Mouse (Mus musculus) v-Abl transformed pro-B cells (cell line): ENCODE measurements at regions not wholly inside any gene's neighbourhood (a gene's known extent, or its start where the extent isn't known, plus 50 kb on each side); places are given as distances from the start of the nearest gene placed in this dataset.

ENCODE experiments used
- in situ Hi-C, 2 experiments: fragments of 400-800 bp; cut with MboI; formaldehyde crosslinking; loops; one replicate each; pipeline ENCODE4 v1.15.1; 2025; ENCODE audit not compliant: unreplicated experiment in 2 of 2

- in situ Hi-C loops, result no loop called here
These were observed 266.1 kb upstream of the Nox3 start for GRCm38 (mm10) chr17:3962176-3962575.

DNA sequence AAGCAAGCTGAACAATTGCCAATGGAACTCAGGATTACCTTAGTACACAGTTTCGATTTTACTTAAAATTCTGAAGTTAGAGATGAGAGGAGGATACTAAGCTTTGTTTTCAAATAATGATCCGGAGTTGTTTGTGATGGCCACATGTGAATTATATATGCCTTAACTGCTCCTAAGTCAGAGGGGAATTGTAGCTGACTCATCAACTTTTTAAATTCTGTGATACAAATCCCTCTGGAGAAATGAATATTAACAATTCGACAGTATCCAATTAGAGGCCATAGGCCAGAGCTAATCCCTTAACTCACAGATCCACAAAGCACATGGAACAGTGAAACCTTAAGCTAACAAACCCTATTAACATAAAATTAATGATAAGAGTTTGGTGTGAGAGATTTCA is 250.5 kb upstream of the Nox3 start:
- in situ Hi-C loops, result no loop called here

- in situ Hi-C loops, result no loop called here
These were observed 240.3 kb upstream of the Nox3 start for GRCm38 (mm10) chr17:3936361-3936760.

DNA sequence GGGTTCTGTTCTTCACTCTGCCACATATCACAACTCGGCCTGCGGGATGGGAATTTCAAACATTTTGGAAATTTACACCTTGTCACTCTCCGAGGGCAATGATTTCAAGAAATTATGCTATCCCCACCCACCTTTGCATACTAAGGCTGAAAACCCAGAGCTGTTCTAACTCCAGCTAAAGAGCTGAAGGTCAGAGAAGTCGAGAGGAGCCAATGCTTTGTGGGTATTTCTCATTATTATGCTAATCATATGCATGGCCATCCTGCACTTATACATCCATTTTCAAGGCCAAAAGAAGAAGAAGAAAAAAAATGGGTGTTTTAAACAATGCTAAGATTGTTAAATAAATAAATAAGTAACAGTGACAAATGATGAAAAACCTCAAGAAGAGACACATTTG is 237.1 kb upstream of the Nox3 start:
- in situ Hi-C loops, result no loop called here

- in situ Hi-C loops, result no loop called here
These were observed 236.0 kb upstream of the Nox3 start for GRCm38 (mm10) chr17:3932071-3932470.

DNA sequence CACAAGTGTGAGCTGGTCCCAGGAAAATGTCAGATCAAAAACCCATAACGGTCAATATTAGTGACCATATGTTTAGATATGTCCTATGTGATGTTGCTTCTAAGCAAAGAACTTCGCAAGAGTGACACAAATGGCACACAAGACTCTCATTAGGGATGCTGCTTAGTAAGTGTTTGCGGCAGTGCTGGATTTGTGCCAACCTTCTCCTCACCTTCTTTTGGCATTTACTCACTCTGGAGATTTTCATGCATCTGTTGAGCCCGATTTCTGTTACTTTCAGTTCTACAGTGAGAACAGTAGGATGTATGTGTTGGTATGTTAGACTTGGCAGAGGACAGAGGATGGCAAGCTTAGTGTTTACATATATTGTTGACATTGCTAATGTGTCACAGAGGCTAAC is 231.0 kb upstream of the Nox3 start:
- in situ Hi-C loops, result no loop called here

GRCm38 (mm10) chr17:3920282-3920681 is 224.2 kb upstream of the Nox3 start:
- in situ Hi-C loops, result no loop called here

DNA sequence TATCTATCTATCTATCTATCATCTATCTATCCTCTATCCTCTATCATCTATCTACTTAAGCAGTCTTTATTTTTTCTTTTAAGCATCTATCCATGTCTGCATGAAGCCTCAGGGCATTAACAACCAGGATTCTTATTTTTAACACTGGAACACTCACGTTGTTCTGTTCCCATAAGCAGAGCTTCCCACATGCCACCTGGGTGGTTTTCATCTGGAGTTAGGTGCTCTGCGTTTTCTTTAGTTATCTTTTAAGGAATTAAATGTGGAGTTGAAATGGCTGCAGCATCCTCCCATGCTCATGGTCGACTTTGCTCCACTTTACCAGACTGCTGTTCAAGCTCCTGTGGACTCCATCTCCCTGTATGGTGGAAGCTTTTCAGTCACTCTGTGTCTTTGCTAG is 196.8 kb upstream of the Nox3 start:
- in situ Hi-C loops, result no loop called here

- in situ Hi-C loops, result no loop called here
These were observed 187.1 kb upstream of the Nox3 start for GRCm38 (mm10) chr17:3883146-3883545.

DNA sequence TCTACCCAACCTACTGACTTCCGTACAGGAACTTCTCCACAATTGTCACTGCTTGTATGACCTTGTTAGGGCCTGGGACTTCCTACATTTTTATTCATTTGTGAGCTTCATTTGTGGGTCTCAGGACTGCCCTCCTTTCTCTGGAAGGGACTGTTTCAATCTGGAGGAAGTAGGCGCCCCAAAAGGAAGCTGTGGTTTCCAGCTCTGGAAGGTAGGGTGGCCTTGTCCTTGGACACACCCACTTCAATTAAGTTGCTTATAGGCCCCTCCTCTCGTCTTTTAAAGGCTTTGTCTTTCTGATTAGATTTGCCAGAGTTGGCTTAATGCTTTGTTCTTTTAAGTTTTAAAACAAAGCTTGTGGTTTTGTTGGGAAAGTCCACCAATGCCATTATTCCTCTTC is 183.0 kb upstream of the Nox3 start:
- in situ Hi-C loops, result no loop called here

- in situ Hi-C loops, result no loop called here
These were observed 173.6 kb upstream of the Nox3 start for GRCm38 (mm10) chr17:3869459-3870194.

- in situ Hi-C loops, result no loop called here
These were observed 166.3 kb upstream of the Nox3 start for GRCm38 (mm10) chr17:3862384-3862783.

GRCm38 (mm10) chr17:3836386-3836785 is 140.3 kb upstream of the Nox3 start:
- in situ Hi-C loops, result no loop called here

DNA sequence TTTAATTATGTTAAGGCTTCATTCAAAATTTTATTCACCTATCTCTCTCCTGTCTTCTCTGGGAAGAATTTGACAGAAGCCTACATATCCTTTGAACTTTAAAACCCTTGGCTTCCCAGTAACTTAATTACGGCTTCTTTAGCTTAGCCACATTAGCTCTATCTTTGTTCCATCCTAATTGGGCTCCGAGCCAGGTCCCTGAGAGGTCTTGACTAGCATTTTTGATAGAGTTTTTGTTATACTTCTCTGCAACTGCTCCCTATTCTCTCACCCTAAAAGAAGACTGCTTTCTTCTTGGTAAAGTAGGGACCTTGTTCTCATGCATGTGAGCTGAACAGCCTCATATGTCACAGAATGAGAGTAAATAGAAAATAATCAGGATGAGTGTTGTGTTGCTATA is 115.1 kb upstream of the Nox3 start:
- in situ Hi-C loops, result no loop called here

DNA sequence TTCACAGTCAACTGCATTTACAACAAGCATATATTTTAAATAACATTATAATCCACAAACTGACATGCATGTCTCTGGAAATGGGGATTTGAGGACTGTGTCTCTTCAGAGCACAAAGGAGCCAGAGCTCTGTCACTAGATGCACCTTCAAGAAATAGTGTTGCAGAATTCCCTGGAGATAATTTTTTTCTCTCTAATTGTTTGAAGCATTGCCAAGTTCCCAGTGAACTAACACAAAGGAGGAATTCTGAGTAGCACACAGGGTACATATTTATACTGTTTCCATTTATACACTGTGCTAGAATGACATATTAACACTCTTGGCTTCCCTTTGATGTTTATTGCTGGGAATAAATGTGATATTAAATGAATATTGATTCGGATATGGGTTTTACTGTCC is 107.4 kb upstream of the Nox3 start:
- in situ Hi-C loops, result no loop called here

- in situ Hi-C loops, result loop anchor here in 1 of 2 experiments (10.0 kb wide), 1 partner anchor 338 kb away; no protein-coding TSS in a partner anchor
These were observed 96.5 kb upstream of the Nox3 start for GRCm38 (mm10) chr17:3792597-3792996.

DNA sequence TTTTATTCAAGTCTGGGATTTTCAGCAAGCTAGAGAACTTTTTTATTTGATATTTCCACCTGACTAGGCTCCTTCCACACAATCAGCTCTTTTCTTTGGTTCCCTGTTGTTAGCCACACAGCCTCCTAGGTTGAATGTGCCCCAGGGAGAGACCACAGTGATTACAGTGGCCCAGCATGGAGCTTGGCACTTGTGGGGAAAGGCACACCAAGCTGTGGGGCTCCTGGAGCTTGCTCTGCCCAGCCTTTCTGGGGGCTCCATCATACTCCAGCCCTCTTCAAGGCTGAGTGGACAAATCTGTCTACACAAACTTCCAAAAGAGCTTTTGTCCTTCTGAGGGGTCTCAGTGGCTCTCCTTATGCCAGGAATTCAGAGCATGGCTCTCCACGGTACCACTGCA is 86.1 kb upstream of the Nox3 start:
- in situ Hi-C loops, result no loop called here

- in situ Hi-C loops, result no loop called here
These were observed 81.6 kb upstream of the Nox3 start for GRCm38 (mm10) chr17:3777691-3778090.

- in situ Hi-C loops, result no loop called here
These were observed 51.8 kb upstream of the Nox3 start for GRCm38 (mm10) chr17:3747808-3748335.
